Mouse (Mus musculus) CH12.LX (cell line): ENCODE results near the gene Foxp1.

ENCODE experiments used
- CTCF ChIP-seq, 2 experiments: IDR thresholded peaks in 1 of 2; conservative IDR thresholded peaks in 1 of 2; 2 replicates each; pipeline ENCODE4 v1.5.1; 2011 to 2012; ENCODE audit warnings: low read depth in 2 of 2, low read length in 2 of 2, improper control_type of control experiment in 1 of 2, inconsistent platforms in 1 of 2, mild to moderate bottlenecking in 1 of 2, moderate library complexity in 1 of 2
- HCFC1 ChIP-seq: IDR thresholded peaks from 2 replicates; pipeline ENCODE4 v1.6.1; 2012; ENCODE audit warnings: low read depth, mild to moderate bottlenecking, inconsistent platforms, low read length, improper control_type of control experiment
- JUND ChIP-seq: conservative IDR thresholded peaks from 2 replicates; pipeline ENCODE4 v1.6.1; 2011; ENCODE audit warnings: low read depth, low read length, improper control_type of control experiment
- MYC ChIP-seq: IDR thresholded peaks from 2 replicates; pipeline ENCODE4 v1.6.1; 2011; ENCODE audit warnings: low read depth, mild to moderate bottlenecking, improper control_type of control experiment, low read length
- PAX5 ChIP-seq: IDR thresholded peaks from 2 replicates; pipeline ENCODE4 v1.6.1; 2012; ENCODE audit warnings: low read length, inconsistent platforms, mixed read lengths
- POLR2A ChIP-seq: IDR thresholded peaks from 2 replicates; pipeline ENCODE4 v1.6.1; 2011; ENCODE audit warnings: low read depth, mild to moderate bottlenecking, improper control_type of control experiment, low read length
- RAD21 ChIP-seq: IDR thresholded peaks from 2 replicates; pipeline ENCODE4 v1.6.1; 2011; ENCODE audit warnings: low read depth, mild to moderate bottlenecking, low read length, improper control_type of control experiment, moderate library complexity
- TCF12 ChIP-seq: IDR thresholded peaks from 2 replicates; pipeline ENCODE4 v1.6.1; 2014; ENCODE audit warnings: low read depth, mild to moderate bottlenecking, inconsistent platforms, low read length, improper control_type of control experiment
- UBTF ChIP-seq: IDR thresholded peaks from 2 replicates; pipeline ENCODE4 v1.6.1; 2012; ENCODE audit warnings: low read depth, mild to moderate bottlenecking, inconsistent platforms, low read length, improper control_type of control experiment, moderate library complexity
- USF1 ChIP-seq: IDR thresholded peaks from 2 replicates; pipeline ENCODE4 v1.6.1; 2014; ENCODE audit warnings: low read depth, mild to moderate bottlenecking, inconsistent platforms, low read length, improper control_type of control experiment
- USF2 ChIP-seq: conservative IDR thresholded peaks from 2 replicates; pipeline ENCODE4 v1.6.1; 2011; ENCODE audit warnings: low read depth, low read length, improper control_type of control experiment
- ZMIZ1 ChIP-seq: IDR thresholded peaks from 2 replicates; pipeline ENCODE4 v1.6.1; 2012; ENCODE audit warnings: low read depth, mild to moderate bottlenecking, inconsistent platforms, low read length, improper control_type of control experiment
- ZNF384 ChIP-seq: IDR thresholded peaks from 2 replicates; pipeline ENCODE4 v1.6.1; 2012; ENCODE audit warnings: low read depth, low read length, improper control_type of control experiment, inconsistent platforms

DNA sequence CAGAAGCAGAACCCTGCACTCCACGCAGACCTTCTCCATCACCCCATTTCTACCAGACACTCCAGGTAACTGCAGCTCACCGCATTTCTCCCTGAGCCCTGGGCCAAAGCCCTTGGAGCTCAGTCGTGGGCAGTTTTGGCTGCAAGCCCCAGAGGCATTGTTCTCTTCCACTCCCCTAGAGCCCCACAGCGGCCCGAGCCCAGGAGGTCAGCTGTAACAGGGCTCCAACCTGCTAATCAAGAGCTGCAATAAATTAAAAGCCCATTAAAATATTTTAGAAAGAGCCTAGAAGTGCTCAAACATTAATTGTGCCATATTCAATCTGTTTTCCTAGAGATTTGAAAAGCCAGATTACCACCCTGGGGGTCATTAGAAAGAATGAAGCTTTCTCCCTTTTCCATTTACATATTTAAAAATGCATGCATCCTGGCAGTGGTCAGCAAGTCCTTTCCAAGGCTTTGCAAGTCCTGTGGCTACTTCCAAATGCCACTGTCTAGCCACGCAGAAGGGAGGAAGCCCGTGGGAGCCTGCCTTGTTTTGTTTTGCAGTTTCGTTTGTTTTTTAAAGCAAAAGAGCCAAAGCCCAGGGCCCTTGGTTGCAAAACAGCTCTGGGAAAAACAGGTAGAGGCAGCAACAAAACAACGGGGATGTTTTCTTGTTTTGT, 83.2 kb downstream of the Foxp1 start:
- TF ChIP-seq USF1 (no peak), POLR2A (no peak), ZMIZ1 (no peak), PAX5 (no peak), MYC (no peak), HCFC1 (no peak), TCF12 (no peak), ZNF384 (no peak), CTCF (conservative IDR thresholded peaks at IDR 0.05 in 1 of 2, IDR thresholded peaks at IDR 0.05 in 1 of 2; ENCODE audit: low read depth in 2 of 2, low read length in 2 of 2) (no peak), UBTF (no peak), JUND (no peak), USF2 (no peak), RAD21 (no peak)
